Mouse (Mus musculus) bone marrow macrophage, adult 2 months (primary cell): ENCODE data around the gene Rpa2. TPM values are rescaled to one million over a fixed set of nuclear protein-coding genes. Genes with fewer than 3 reads are reported as not detected.
A peak's percentile ranks its signal among the peaks of the same experiment; 100 is the strongest.

Experiments
- H3K27ac ChIP-seq: 2 replicates; pipeline ENCODE4 v1.5.1; 2012; ENCODE audit warnings: low read depth, low read length; ENCODE audit not compliant: insufficient read depth
- H3K4me1 ChIP-seq: 2 replicates; pipeline ENCODE4 v1.6.1; 2012; ENCODE audit warnings: low read length; ENCODE audit not compliant: control insufficient read depth, insufficient read depth
- H3K4me3 ChIP-seq: 2 replicates; pipeline ENCODE4 v1.5.1; 2012; ENCODE audit warnings: mild to moderate bottlenecking, low read length, moderate library complexity; ENCODE audit not compliant: insufficient read depth
- CTCF ChIP-seq: IDR thresholded peaks from 2 replicates; pipeline ENCODE4 v1.5.1; 2012; ENCODE audit warnings: low read depth, mild to moderate bottlenecking, low read length, moderate library complexity
- POLR2A ChIP-seq: IDR thresholded peaks from 2 replicates; pipeline ENCODE4 v1.6.1; 2012; ENCODE audit warnings: mild to moderate bottlenecking, low read depth, low read length, borderline replicate concordance
- polyA plus RNA-seq: library from polyadenylated mRNA; stranded (reverse); fragments of >200 nt; gene quantifications from 2 replicates; pipeline ENCODE4 v1.2.4, GENCODE M21; 2012; ENCODE audit not compliant: missing spikeins, insufficient read depth, insufficient read length

The Rpa2 gene
- polyA plus RNA-seq, 1 experiment, result 18.4 TPM

DNA sequence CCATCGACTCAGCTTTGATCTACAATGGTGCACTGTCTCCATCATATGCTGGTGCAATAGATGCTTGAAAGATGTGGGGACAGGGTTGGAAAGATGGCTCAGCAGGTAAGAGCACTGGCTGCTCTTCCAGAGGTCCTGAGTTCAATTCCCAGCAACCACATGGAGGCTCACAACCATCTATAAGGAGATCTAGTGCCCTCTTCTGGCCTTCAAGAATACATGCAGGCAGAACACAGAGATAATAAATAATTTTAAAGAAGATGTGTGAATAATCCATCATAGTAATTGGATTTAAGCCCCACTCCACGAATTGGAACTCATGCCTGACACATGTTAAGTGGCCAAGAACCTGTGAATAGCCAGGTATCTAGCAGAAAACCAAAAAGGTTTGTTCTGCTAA lies 50.3 kb downstream of the Rpa2 start:
- no peak; the same call in 1 of the 2 replicates for TF ChIP-seq CTCF
- TF ChIP-seq POLR2A, result no peak
- H3K4me3 ChIP-seq, result no peak overlapping the region
- no peak overlapping the region for H3K27ac ChIP-seq

DNA sequence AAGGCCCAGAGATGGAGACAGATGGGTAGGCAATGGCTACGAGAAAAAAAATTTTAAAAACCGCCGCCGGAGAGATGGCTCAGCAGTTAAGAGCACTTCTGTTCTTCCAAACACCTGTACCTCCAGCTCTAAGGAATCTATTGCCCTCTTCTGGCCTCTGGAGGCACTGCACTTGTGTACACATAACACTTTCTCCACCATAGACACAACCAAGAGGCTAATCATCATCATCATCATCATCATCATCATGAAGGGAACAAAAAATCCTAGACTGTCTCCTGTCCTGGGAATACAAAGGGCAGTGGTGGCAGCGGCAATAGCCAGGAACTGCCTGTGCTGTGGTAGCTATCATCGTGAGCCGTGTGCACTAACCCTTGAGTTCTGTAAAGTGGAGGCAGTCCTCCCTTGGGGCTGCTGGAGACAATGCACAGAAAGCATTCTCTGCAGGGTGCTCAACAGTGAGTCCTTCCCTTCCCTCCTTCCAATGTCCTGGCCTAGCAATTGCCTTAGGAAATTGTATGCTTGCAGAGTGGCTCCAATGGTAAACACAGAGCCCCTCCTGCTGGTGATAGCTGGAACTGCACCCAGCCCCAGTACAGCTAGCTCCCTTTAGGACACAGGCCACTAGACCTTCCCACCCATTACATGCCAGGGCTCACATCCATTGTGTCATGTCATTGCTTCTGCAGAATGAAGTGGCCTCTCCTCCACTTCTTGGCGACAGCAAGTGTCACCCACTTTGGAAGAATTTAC lies 55.7 kb downstream of the Rpa2 start:
- TF ChIP-seq CTCF, result peak; percentile 96
- no peak for TF ChIP-seq POLR2A
- H3K4me1 ChIP-seq, result peaks cover 9% of the 10 kb centered on the region
- H3K27ac ChIP-seq, result no peak overlapping the region
- no peak overlapping the region for H3K4me3 ChIP-seq

More for the DNA sequence above, 50.3 kb downstream of the Rpa2 start:
- H3K4me1 ChIP-seq, result peaks cover 31% of the 10 kb centered on the region

Other genes with a start within 250 kb of the Rpa2 start
- gene Atpif1, start 234.7 kb upstream of the Rpa2 start, polyA plus RNA-seq, result 539 and 589 TPM in 2 replicates
- 140 and 155 TPM in 2 replicates for gene Dnajc8, start 232.8 kb upstream of the Rpa2 start, polyA plus RNA-seq
- gene Ptafr, start 204.3 kb upstream of the Rpa2 start, polyA plus RNA-seq, result 81.4 and 91.0 TPM in 2 replicates
- gene Eya3, start 129.3 kb upstream of the Rpa2 start, polyA plus RNA-seq, result 37.9 and 42.5 TPM in 2 replicates
- gene Xkr8, start 35.8 kb upstream of the Rpa2 start, polyA plus RNA-seq, result 2.4 and 2.7 TPM in 2 replicates
- gene Smpdl3b, start 11.1 kb upstream of the Rpa2 start, polyA plus RNA-seq, result 8.8 and 9.1 TPM in 2 replicates
- gene Themis2, start 28.1 kb downstream of the Rpa2 start, polyA plus RNA-seq, result 132 and 141 TPM in 2 replicates
- gene Ppp1r8, start 74.8 kb downstream of the Rpa2 start, polyA plus RNA-seq, result 24.3 and 28.5 TPM in 2 replicates
- gene Stx12, start 116.2 kb downstream of the Rpa2 start, polyA plus RNA-seq, result 78.3 and 87.6 TPM in 2 replicates
- 36.3 and 37.6 TPM in 2 replicates for gene Fam76a, start 154.2 kb downstream of the Rpa2 start, polyA plus RNA-seq
- gene Fgr, start 205.8 kb downstream of the Rpa2 start, polyA plus RNA-seq, result 24.3 and 26.0 TPM in 2 replicates
- 5.5 and 8.7 TPM in 2 replicates for gene Ahdc1, start 242.9 kb downstream of the Rpa2 start, polyA plus RNA-seq